Mouse (Mus musculus) ovary, postnatal 14 days (tissue): ENCODE results near the gene Pbx2.

Experiments used
- DNase-seq: peaks from one replicate; pipeline ENCODE4 v3.0.0; 2022; ENCODE audit warnings: low spot score

The Pbx2 gene

GRCm38 (mm10) chr17:34582528-34582927 is 8.5 kb upstream of the Pbx2 start:
- no peak for DNase-seq

GRCm38 (mm10) chr17:34583397-34583796 is 7.7 kb upstream of the Pbx2 start:
- no peak for DNase-seq

GRCm38 (mm10) chr17:34583819-34584218 is 7.2 kb upstream of the Pbx2 start:
- DNase-seq, result no peak

- no peak for DNase-seq
These were observed 5.9 kb upstream of the Pbx2 start for GRCm38 (mm10) chr17:34585121-34585520.

- no peak for DNase-seq
These were observed 4.9 kb upstream of the Pbx2 start for GRCm38 (mm10) chr17:34585877-34586771.

- peak; percentile 62 for DNase-seq
These were observed 4.2 kb upstream of the Pbx2 start for GRCm38 (mm10) chr17:34586796-34587422.

- peak; percentile 95 for DNase-seq
These were observed 3.6 kb upstream of the Pbx2 start for GRCm38 (mm10) chr17:34587423-34587811.

GRCm38 (mm10) chr17:34587814-34588213 is 3.3 kb upstream of the Pbx2 start:
- no peak for DNase-seq

GRCm38 (mm10) chr17:34588767-34589166 is 2.3 kb upstream of the Pbx2 start:
- DNase-seq, result no peak

GRCm38 (mm10) chr17:34589206-34589605 is 1.9 kb upstream of the Pbx2 start:
- no peak for DNase-seq

- peak; percentile 51 for DNase-seq
These were observed 1.4 kb upstream of the Pbx2 start, which contains the start of gene Gpsm3 for GRCm38 (mm10) chr17:34589681-34590101. TSS of gene Gpsm3 (plus strand) at chr17:34589806.

GRCm38 (mm10) chr17:34590154-34590987 is 695 bp upstream of the Pbx2 start:
- DNase-seq, result no peak

- peak; percentile 82 for DNase-seq
These were observed 919 bp downstream of the Pbx2 start for GRCm38 (mm10) chr17:34591994-34592375.

- no peak for DNase-seq
These were observed 1.8 kb downstream of the Pbx2 start for GRCm38 (mm10) chr17:34592581-34593549.

GRCm38 (mm10) chr17:34593752-34594525 is 2.9 kb downstream of the Pbx2 start:
- DNase-seq, result no peak

GRCm38 (mm10) chr17:34596098-34596497 is 5.0 kb downstream of the Pbx2 start:
- no peak for DNase-seq

GRCm38 (mm10) chr17:34597566-34598095 is 6.6 kb downstream of the Pbx2 start, which contains the start of gene Ager:
TSS of gene Ager (plus strand) at chr17:34597862.
- no peak for DNase-seq

GRCm38 (mm10) chr17:34599891-34600290 is 8.8 kb downstream of the Pbx2 start:
- DNase-seq, result no peak

- DNase-seq, result no peak
These were observed 10.7 kb downstream of the Pbx2 start for GRCm38 (mm10) chr17:34601796-34602195.
